Mouse (Mus musculus) liver, embryonic 13.5 days (tissue): ENCODE measurements around the gene Aspscr1. TPM values are rescaled to one million over a fixed set of nuclear protein-coding genes. Genes with fewer than 3 reads are reported as not detected.
A peak's percentile ranks its signal among the peaks of the same experiment; 100 is the strongest.

ENCODE experiments used
- ATAC-seq: fragments of 200-750 bp; cut with Nextera tagmentation; 2 replicates; pipeline ENCODE4 v1.8.0; 2017; ENCODE audit warnings: low read depth, mild to moderate bottlenecking, moderate number of reproducible peaks, moderate library complexity
- DNase-seq: peaks from one replicate; pipeline ENCODE4 v3.0.0; 2022
- H3K27ac ChIP-seq: fragments of 300-500 bp; sonication (generic); 2 replicates; pipeline ENCODE4 v1.5.1; 2015; ENCODE audit warnings: moderate library complexity, mild to moderate bottlenecking, inconsistent platforms
- H3K27me3 ChIP-seq: fragments of 300-500 bp; sonication (generic); 2 replicates; pipeline ENCODE4 v1.6.1; 2015; ENCODE audit warnings: mild to moderate bottlenecking, inconsistent platforms
- H3K36me3 ChIP-seq: fragments of 300-500 bp; sonication (generic); 2 replicates; pipeline ENCODE4 v1.6.1; 2015; ENCODE audit warnings: mild to moderate bottlenecking, inconsistent platforms
- H3K4me1 ChIP-seq: fragments of 300-500 bp; sonication (generic); replicated peaks from 2 replicates; pipeline ENCODE4 v1.6.1; 2015; ENCODE audit warnings: inconsistent platforms
- H3K4me2 ChIP-seq: fragments of 300-500 bp; sonication (generic); 2 replicates; pipeline ENCODE4 v1.6.1; 2015; ENCODE audit warnings: inconsistent platforms, mild to moderate bottlenecking, moderate library complexity
- H3K4me3 ChIP-seq: fragments of 300-500 bp; sonication (generic); replicated peaks from 2 replicates; pipeline ENCODE4 v1.5.1; 2015; ENCODE audit warnings: mild to moderate bottlenecking, inconsistent platforms
- H3K9ac ChIP-seq: fragments of 300-500 bp; sonication (generic); 2 replicates; pipeline ENCODE4 v1.6.1; 2015; ENCODE audit warnings: mild to moderate bottlenecking, inconsistent platforms
- H3K9me3 ChIP-seq: fragments of 300-500 bp; sonication (generic); replicated peaks from 2 replicates; pipeline ENCODE4 v1.6.1; 2016; ENCODE audit warnings: inconsistent platforms
- WGBS: fragments of 180-500 bp; shearing (Covaris S2); methylation state at CpG from one replicate; pipeline ENCODE4 v1.1.7; 2015; ENCODE audit not compliant: insufficient replicate concordance; 5-methylcytosine and 5-hydroxymethylcytosine counted together
- polyA plus RNA-seq: library from polyadenylated mRNA; unstranded; fragments of >200 nt; fragmentation: Nextera tagmentation; extraction: Ambion mirVana; gene quantifications from 2 replicates; pipeline ENCODE4 v1.2.1, GENCODE M21; 2015

Aspscr1 gene
- polyA plus RNA-seq, result 49.2 and 52.5 TPM in 2 replicates

GRCm38 (mm10) chr11:120672687-120673593 lies at the start of gene Aspscr1:
TSS of gene Aspscr1 (plus strand) at chr11:120672973.
- peaks cover 12% of the 10 kb centered on the region for H3K36me3 ChIP-seq
- peak within 1 kb of the TSS; percentile 91 for H3K27ac ChIP-seq
- no peaks in the 10 kb centered on the region for H3K9me3 ChIP-seq
- H3K4me1 ChIP-seq, result peaks cover 46% of the 10 kb centered on the region
- peak within 1 kb of the TSS; percentile 90 for H3K4me2 ChIP-seq
- H3K27me3 ChIP-seq, result no peaks in the 10 kb centered on the region
- ATAC-seq, result peak; percentile 94
- peak within 1 kb of the TSS; percentile 79 for H3K9ac ChIP-seq
- WGBS, result 1% methylated on average over 82 of the region's 83 CpGs
- peak within 1 kb of the TSS; percentile 80 for H3K4me3 ChIP-seq
- DNase-seq, result peak; percentile 96

GRCm38 (mm10) chr11:120623961-120624679 lies 48.7 kb upstream of the Aspscr1 start:
- peaks cover 60% of the 10 kb centered on the region for H3K4me1 ChIP-seq
- ATAC-seq (peak; percentile 81), DNase-seq (peak; percentile 70)
- peak overlapping the region; percentile 99 for H3K9ac ChIP-seq
- no peaks in the 10 kb centered on the region for H3K9me3 ChIP-seq
- no peaks in the 10 kb centered on the region for H3K27me3 ChIP-seq
- WGBS, result 10% methylated on average over 30 of the region's 30 CpGs
- H3K36me3 ChIP-seq, result peaks cover 75% of the 10 kb centered on the region
- H3K4me2 ChIP-seq, result peak overlapping the region; percentile 94
- H3K4me3 ChIP-seq, result peak overlapping the region; percentile 100
- H3K27ac ChIP-seq, result peak overlapping the region; percentile 97

GRCm38 (mm10) chr11:120624680-120625111 lies 48.1 kb upstream of the Aspscr1 start:
- Histone ChIP-seq H3K36me3 (peaks cover 76% of the 10 kb centered on the region), H3K27ac (peak overlapping the region; percentile 97), H3K9ac (peak overlapping the region; percentile 99), H3K27me3 (no peaks in the 10 kb centered on the region), H3K9me3 (no peaks in the 10 kb centered on the region), H3K4me3 (peak overlapping the region; percentile 100), H3K4me1 (peaks cover 66% of the 10 kb centered on the region), H3K4me2 (peak overlapping the region; percentile 94)
- peak; percentile 66 for ATAC-seq
- under 1% methylated on average over 53 of the region's 53 CpGs for WGBS
- peak; percentile 77 for DNase-seq

- H3K9ac ChIP-seq, result peak within 1 kb of the TSS; percentile 99
- H3K9me3 ChIP-seq, result no peaks in the 10 kb centered on the region
- WGBS, result 8% methylated on average over 5 of the region's 5 CpGs
- DNase-seq (no peak), ATAC-seq (no peak)
- H3K4me3 ChIP-seq, result peak within 1 kb of the TSS; percentile 100
- peak within 1 kb of the TSS; percentile 97 for H3K27ac ChIP-seq
- peaks cover 70% of the 10 kb centered on the region for H3K36me3 ChIP-seq
- no peaks in the 10 kb centered on the region for H3K27me3 ChIP-seq
- H3K4me1 ChIP-seq, result peaks cover 71% of the 10 kb centered on the region
- H3K4me2 ChIP-seq, result peak within 1 kb of the TSS; percentile 94
Observed at GRCm38 (mm10) chr11:120625152-120625775, 47.5 kb upstream of the Aspscr1 start, which contains the start of gene Sirt7. TSS of gene Sirt7 (minus strand) at chr11:120625240.

- peaks cover 88% of the 10 kb centered on the region for H3K4me1 ChIP-seq
- peak overlapping the region; percentile 56 for H3K9ac ChIP-seq
Observed at GRCm38 (mm10) chr11:120626785-120627467, 45.8 kb upstream of the Aspscr1 start.

GRCm38 (mm10) chr11:120627468-120628300 lies 45.1 kb upstream of the Aspscr1 start:
- no peaks in the 10 kb centered on the region for H3K9me3 ChIP-seq
- WGBS, result 37% methylated on average over 22 of the region's 22 CpGs
- peak overlapping the region; percentile 97 for H3K27ac ChIP-seq
- peak overlapping the region; percentile 50 for H3K4me2 ChIP-seq
- DNase-seq (no peak), ATAC-seq (no peak)
- H3K27me3 ChIP-seq, result no peaks in the 10 kb centered on the region
- peak overlapping the region; percentile 29 for H3K4me3 ChIP-seq
- peaks cover 89% of the 10 kb centered on the region for H3K4me1 ChIP-seq
- H3K9ac ChIP-seq, result peak overlapping the region; percentile 56
- peaks cover 46% of the 10 kb centered on the region for H3K36me3 ChIP-seq

More at GRCm38 (mm10) chr11:120626785-120627467, 45.8 kb upstream of the Aspscr1 start:
- H3K27me3 ChIP-seq, result no peaks in the 10 kb centered on the region
- H3K4me3 ChIP-seq, result no peak overlapping the region; the same call in 1 of the 2 replicates
- DNase-seq, result no peak
- peaks cover 53% of the 10 kb centered on the region for H3K36me3 ChIP-seq
- peak overlapping the region; percentile 97 for H3K27ac ChIP-seq
- H3K9me3 ChIP-seq, result no peaks in the 10 kb centered on the region
- peak overlapping the region; percentile 50 for H3K4me2 ChIP-seq
- ATAC-seq, result no peak
- WGBS, result 84% methylated on average over 11 of the region's 11 CpGs

GRCm38 (mm10) chr11:120628601-120629340 lies 44.0 kb upstream of the Aspscr1 start:
- peak overlapping the region; percentile 100 for H3K27ac ChIP-seq
- 82% methylated on average over 23 of the region's 23 CpGs for WGBS

GRCm38 (mm10) chr11:120629341-120629730 lies 43.4 kb upstream of the Aspscr1 start:
- H3K9ac ChIP-seq, result peak overlapping the region; percentile 99
- peaks cover 80% of the 10 kb centered on the region for H3K4me1 ChIP-seq
- no peaks in the 10 kb centered on the region for H3K27me3 ChIP-seq
- ATAC-seq, result 0 out of 2 replicates have a peak, but pooled peaks have one; percentile 8
- WGBS, result 40% methylated on average over 23 of the region's 23 CpGs
- H3K27ac ChIP-seq, result peak overlapping the region; percentile 100
- DNase-seq, result peak; percentile 70
- H3K9me3 ChIP-seq, result no peaks in the 10 kb centered on the region
- H3K36me3 ChIP-seq, result peaks cover 34% of the 10 kb centered on the region
- H3K4me2 ChIP-seq, result peak overlapping the region; percentile 85
- peak overlapping the region; percentile 91 for H3K4me3 ChIP-seq

More at GRCm38 (mm10) chr11:120628601-120629340, 44.0 kb upstream of the Aspscr1 start:
- no peak for ATAC-seq
- Histone ChIP-seq H3K9me3 (no peaks in the 10 kb centered on the region), H3K9ac (peak overlapping the region; percentile 99), H3K4me3 (peak overlapping the region; percentile 91), H3K27me3 (no peaks in the 10 kb centered on the region), H3K4me2 (peak overlapping the region; percentile 85), H3K4me1 (peaks cover 80% of the 10 kb centered on the region), H3K36me3 (peaks cover 35% of the 10 kb centered on the region)
- DNase-seq, result no peak

- 4% methylated on average over 7 of the region's 7 CpGs for WGBS
- H3K4me2 ChIP-seq, result peak overlapping the region; percentile 85
- DNase-seq, result peak; percentile 82
- peaks cover 34% of the 10 kb centered on the region for H3K36me3 ChIP-seq
- peak; percentile 61 for ATAC-seq
- H3K4me3 ChIP-seq, result peak overlapping the region; percentile 91
- H3K27ac ChIP-seq, result peak overlapping the region; percentile 100
- peak overlapping the region; percentile 99 for H3K9ac ChIP-seq
- H3K4me1 ChIP-seq, result peaks cover 86% of the 10 kb centered on the region
- no peaks in the 10 kb centered on the region for H3K27me3 ChIP-seq
- no peaks in the 10 kb centered on the region for H3K9me3 ChIP-seq
Observed at GRCm38 (mm10) chr11:120629911-120630310, 42.9 kb upstream of the Aspscr1 start.
